Mouse (Mus musculus): ENCODE results near the gene Dapk1.
A peak's percentile ranks its signal among the peaks of the same experiment; 100 is the strongest.

Gene Dapk1

DNA sequence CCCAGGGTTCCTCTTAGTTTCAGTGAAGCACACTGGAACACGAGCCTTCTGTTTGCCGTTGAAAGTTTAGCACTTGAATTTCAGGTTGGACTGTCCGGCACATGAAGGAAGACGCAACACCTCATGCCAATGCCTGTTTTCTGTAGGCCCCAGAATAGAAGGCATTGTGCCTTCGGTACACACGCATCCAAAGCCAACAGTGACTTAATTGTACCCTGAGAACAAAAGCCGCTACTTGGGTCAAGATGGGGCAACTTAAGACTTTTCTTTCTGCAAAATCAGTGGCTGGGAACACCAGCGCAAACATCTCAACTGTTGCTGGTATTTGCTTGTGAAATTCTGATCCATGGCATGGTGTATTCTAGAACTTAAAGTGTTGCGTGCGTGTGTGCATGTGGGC, 63.1 kb downstream of the Dapk1 start:
- Histone ChIP-seq H3K27me3 (ENCODE audit: control insufficient read depth, insufficient read depth, low read length, poor library complexity, severe bottlenecking) (no peaks in the 10 kb centered on the region), H3K36me3 (ENCODE audit: control insufficient read depth, insufficient read depth, low read length, poor library complexity, severe bottlenecking) (no peaks in the 10 kb centered on the region)
- no peak for DNase-seq (ENCODE audit: low read depth, low spot score)

GRCm38 (mm10) chr13:60665402-60665801, 63.7 kb downstream of the Dapk1 start:
- Histone ChIP-seq H3K27me3 (ENCODE audit: control insufficient read depth, insufficient read depth, low read length, poor library complexity, severe bottlenecking) (no peaks in the 10 kb centered on the region), H3K36me3 (ENCODE audit: control insufficient read depth, insufficient read depth, low read length, poor library complexity, severe bottlenecking) (no peaks in the 10 kb centered on the region)
- DNase-seq (ENCODE audit: low read depth, low spot score), result no peak

- H3K27me3 ChIP-seq (ENCODE audit: control insufficient read depth, insufficient read depth, low read length, poor library complexity, severe bottlenecking), result no peaks in the 10 kb centered on the region
- H3K36me3 ChIP-seq (ENCODE audit: control insufficient read depth, insufficient read depth, low read length, poor library complexity, severe bottlenecking), result no peaks in the 10 kb centered on the region
- no peak for DNase-seq (ENCODE audit: low read depth, low spot score)
Measured at GRCm38 (mm10) chr13:60668036-60668435, 66.3 kb downstream of the Dapk1 start.

- no peak for DNase-seq (ENCODE audit: low read depth, low spot score)
- no peaks in the 10 kb centered on the region for H3K27me3 ChIP-seq (ENCODE audit: control insufficient read depth, insufficient read depth, low read length, poor library complexity, severe bottlenecking)
- no peaks in the 10 kb centered on the region for H3K36me3 ChIP-seq (ENCODE audit: control insufficient read depth, insufficient read depth, low read length, poor library complexity, severe bottlenecking)
Measured at GRCm38 (mm10) chr13:60670605-60671004, 68.9 kb downstream of the Dapk1 start.

DNA sequence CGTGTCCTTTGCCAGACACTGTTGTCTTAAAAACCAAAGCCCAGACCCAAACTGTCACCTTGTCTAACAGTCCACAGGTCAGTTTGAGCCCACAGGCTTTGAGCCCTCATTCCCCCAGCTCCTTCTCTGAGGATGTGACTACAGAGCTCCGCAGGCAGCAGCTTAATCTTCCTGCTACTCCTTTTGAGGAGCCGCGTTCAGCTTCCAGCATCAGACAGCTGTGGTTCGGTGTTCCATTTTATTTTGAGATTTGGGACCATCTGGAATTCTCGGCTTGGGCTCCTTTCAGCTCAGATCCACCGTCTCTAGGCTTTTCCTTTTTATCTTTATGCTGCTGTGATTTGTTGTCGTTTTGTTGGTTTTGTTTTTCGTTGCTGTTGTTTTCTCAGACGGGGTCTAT, 69.5 kb downstream of the Dapk1 start:
- no peaks in the 10 kb centered on the region for H3K27me3 ChIP-seq (ENCODE audit: control insufficient read depth, insufficient read depth, low read length, poor library complexity, severe bottlenecking)
- DNase-seq (ENCODE audit: low read depth, low spot score), result no peak
- H3K36me3 ChIP-seq (ENCODE audit: control insufficient read depth, insufficient read depth, low read length, poor library complexity, severe bottlenecking), result no peaks in the 10 kb centered on the region

- Histone ChIP-seq H3K36me3 (ENCODE audit: control insufficient read depth, insufficient read depth, low read length, poor library complexity, severe bottlenecking) (no peaks in the 10 kb centered on the region), H3K27me3 (ENCODE audit: control insufficient read depth, insufficient read depth, low read length, poor library complexity, severe bottlenecking) (no peaks in the 10 kb centered on the region)
- DNase-seq (ENCODE audit: low read depth, low spot score), result no peak
Measured at GRCm38 (mm10) chr13:60672287-60672686, 70.5 kb downstream of the Dapk1 start.

GRCm38 (mm10) chr13:60672882-60673675, 71.3 kb downstream of the Dapk1 start:
- H3K36me3 ChIP-seq (ENCODE audit: control insufficient read depth, insufficient read depth, low read length, poor library complexity, severe bottlenecking), result no peaks in the 10 kb centered on the region
- H3K27me3 ChIP-seq (ENCODE audit: control insufficient read depth, insufficient read depth, low read length, poor library complexity, severe bottlenecking), result no peaks in the 10 kb centered on the region
- DNase-seq (ENCODE audit: low read depth, low spot score), result peak; percentile 1

- no peak for DNase-seq (ENCODE audit: low read depth, low spot score)
- Histone ChIP-seq H3K27me3 (ENCODE audit: control insufficient read depth, insufficient read depth, low read length, poor library complexity, severe bottlenecking) (no peaks in the 10 kb centered on the region), H3K36me3 (ENCODE audit: control insufficient read depth, insufficient read depth, low read length, poor library complexity, severe bottlenecking) (no peaks in the 10 kb centered on the region)
Measured at GRCm38 (mm10) chr13:60674301-60674700, 72.6 kb downstream of the Dapk1 start.

DNA sequence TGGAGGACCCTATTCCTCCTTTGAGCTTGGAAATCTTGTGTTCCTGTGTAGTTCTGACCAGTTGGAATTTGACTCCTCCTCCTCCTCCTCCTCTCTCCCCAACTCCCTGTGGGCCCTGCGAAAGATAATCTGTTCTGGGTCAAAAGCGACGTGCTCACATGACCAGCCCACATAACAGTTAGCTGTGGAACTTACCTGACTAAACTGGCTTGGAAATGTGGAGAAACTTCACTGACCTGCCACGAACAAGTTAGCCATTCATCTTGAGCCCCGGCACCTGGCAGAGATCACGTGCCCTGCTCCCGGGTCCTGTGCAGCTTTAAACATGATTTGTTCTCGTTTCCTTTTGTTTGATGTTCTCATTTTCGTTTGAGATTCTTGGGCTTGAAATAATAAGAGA, 73.2 kb downstream of the Dapk1 start:
- H3K27me3 ChIP-seq (ENCODE audit: control insufficient read depth, insufficient read depth, low read length, poor library complexity, severe bottlenecking), result no peaks in the 10 kb centered on the region
- no peaks in the 10 kb centered on the region for H3K36me3 ChIP-seq (ENCODE audit: control insufficient read depth, insufficient read depth, low read length, poor library complexity, severe bottlenecking)
- no peak for DNase-seq (ENCODE audit: low read depth, low spot score)

DNA sequence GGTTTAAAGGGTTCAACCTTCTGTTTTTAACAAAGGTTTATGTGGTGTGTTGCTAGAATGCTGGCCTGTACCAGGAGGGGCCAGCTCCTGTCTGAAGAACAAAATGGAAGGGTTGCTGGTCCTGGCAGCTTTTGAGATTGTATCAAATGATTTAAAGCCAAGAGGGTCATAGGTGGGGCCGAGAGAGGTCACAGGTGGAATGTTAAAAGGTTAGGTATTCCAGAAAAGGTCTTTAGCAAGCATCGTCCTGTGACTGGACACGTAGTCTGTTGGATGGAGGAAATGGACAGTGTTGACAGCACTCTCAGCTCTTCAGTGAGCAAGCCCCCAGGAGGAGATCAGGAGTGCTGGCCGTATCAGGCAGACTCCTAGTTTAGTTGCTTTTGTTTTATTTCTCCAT, 73.7 kb downstream of the Dapk1 start:
- Histone ChIP-seq H3K27me3 (ENCODE audit: control insufficient read depth, insufficient read depth, low read length, poor library complexity, severe bottlenecking) (no peaks in the 10 kb centered on the region), H3K36me3 (ENCODE audit: control insufficient read depth, insufficient read depth, low read length, poor library complexity, severe bottlenecking) (no peaks in the 10 kb centered on the region)
- DNase-seq (ENCODE audit: low read depth, low spot score), result no peak

DNA sequence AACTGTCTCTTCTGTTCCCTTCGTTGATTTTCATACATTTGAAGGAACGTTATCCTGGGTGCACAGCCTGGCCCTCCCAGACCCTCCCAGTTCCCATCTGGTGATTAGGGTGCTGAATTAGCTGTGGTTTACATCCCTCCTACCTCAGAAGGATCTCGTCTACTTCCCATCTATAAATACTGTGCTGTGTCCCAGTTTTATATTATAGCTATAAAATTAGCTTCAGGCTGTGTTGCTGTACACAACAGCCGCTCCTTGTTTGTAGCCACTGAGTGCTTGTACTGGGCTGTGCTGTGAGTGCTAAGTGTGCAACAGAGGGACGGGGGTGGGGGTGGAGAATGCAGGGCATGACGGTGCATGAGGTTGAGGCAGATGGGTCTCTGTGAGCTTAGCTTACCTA, 77.2 kb downstream of the Dapk1 start:
- H3K27me3 ChIP-seq (ENCODE audit: control insufficient read depth, insufficient read depth, low read length, poor library complexity, severe bottlenecking), result no peaks in the 10 kb centered on the region
- DNase-seq (ENCODE audit: low read depth, low spot score), result no peak
- H3K36me3 ChIP-seq (ENCODE audit: control insufficient read depth, insufficient read depth, low read length, poor library complexity, severe bottlenecking), result no peaks in the 10 kb centered on the region

- Histone ChIP-seq H3K36me3 (ENCODE audit: control insufficient read depth, insufficient read depth, low read length, poor library complexity, severe bottlenecking) (no peaks in the 10 kb centered on the region), H3K27me3 (ENCODE audit: control insufficient read depth, insufficient read depth, low read length, poor library complexity, severe bottlenecking) (no peaks in the 10 kb centered on the region)
- DNase-seq (ENCODE audit: low read depth, low spot score), result no peak
Measured at GRCm38 (mm10) chr13:60682714-60683695, 81.3 kb downstream of the Dapk1 start.

DNA sequence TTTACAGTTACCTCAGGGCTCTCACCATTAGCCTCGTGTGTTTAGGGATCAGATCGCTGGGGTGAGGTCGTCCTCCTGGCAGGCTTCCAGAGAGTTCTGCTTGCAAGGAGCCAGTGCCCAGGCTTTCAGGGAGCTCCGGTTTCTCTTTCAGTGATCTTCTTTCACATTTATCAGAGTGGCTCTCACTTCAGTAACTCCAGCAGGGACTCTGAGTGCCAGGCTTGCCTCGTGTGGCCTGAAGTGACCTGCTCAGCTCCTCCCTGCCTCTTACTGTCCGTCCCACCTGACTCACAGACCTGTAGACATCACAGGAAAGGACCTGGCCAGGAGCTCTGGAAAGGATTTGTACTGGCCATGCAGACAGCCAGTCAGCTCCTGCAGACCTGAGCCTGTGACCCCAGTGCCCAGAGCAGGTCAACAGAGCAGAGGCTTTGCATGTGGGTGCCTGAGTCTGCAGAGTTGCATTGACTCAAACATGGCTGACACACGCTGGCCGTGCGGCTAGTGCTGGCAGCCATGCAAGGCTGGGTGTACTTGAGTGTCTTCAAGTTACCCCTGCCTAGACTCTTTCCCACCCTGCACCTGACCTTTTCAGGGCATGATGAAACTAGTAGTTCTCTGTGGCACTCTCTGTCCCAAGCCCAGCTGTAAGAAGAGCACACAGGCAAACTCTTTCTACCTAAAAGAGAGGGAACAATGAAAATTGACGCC, 82.5 kb downstream of the Dapk1 start:
- no peaks in the 10 kb centered on the region for H3K27me3 ChIP-seq (ENCODE audit: control insufficient read depth, insufficient read depth, low read length, poor library complexity, severe bottlenecking)
- no peaks in the 10 kb centered on the region for H3K36me3 ChIP-seq (ENCODE audit: control insufficient read depth, insufficient read depth, low read length, poor library complexity, severe bottlenecking)
- no peak for DNase-seq (ENCODE audit: low read depth, low spot score)

GRCm38 (mm10) chr13:60684806-60685205, 83.1 kb downstream of the Dapk1 start:
- Histone ChIP-seq H3K27me3 (ENCODE audit: control insufficient read depth, insufficient read depth, low read length, poor library complexity, severe bottlenecking) (no peaks in the 10 kb centered on the region), H3K36me3 (ENCODE audit: control insufficient read depth, insufficient read depth, low read length, poor library complexity, severe bottlenecking) (no peaks in the 10 kb centered on the region)
- no peak for DNase-seq (ENCODE audit: low read depth, low spot score)

GRCm38 (mm10) chr13:60685216-60685615, 83.5 kb downstream of the Dapk1 start:
- H3K27me3 ChIP-seq (ENCODE audit: control insufficient read depth, insufficient read depth, low read length, poor library complexity, severe bottlenecking), result no peaks in the 10 kb centered on the region
- no peaks in the 10 kb centered on the region for H3K36me3 ChIP-seq (ENCODE audit: control insufficient read depth, insufficient read depth, low read length, poor library complexity, severe bottlenecking)
- no peak for DNase-seq (ENCODE audit: low read depth, low spot score)

Measured in splenic B cell, adult 2 months (primary cell).